Mouse (Mus musculus): ENCODE data around the gene Bbs10.

Gene Bbs10

GRCm38 (mm10) chr10:111298140-111299098 lies at the start of gene Bbs10:
Gene Bbs10, plus strand, starts transcription at chr10:111298679.
- DNase-seq (ENCODE audit: low read depth, low spot score) = peak; percentile 97

GRCm38 (mm10) chr10:111250192-111250591 lies 48.3 kb upstream of the Bbs10 start:
- DNase-seq (ENCODE audit: low read depth, low spot score) = no peak

GRCm38 (mm10) chr10:111251666-111252065 lies 46.8 kb upstream of the Bbs10 start:
- no peak for DNase-seq (ENCODE audit: low read depth, low spot score)

GRCm38 (mm10) chr10:111255228-111255627 lies 43.3 kb upstream of the Bbs10 start:
- no peak for DNase-seq (ENCODE audit: low read depth, low spot score)

GRCm38 (mm10) chr10:111256156-111256555 lies 42.3 kb upstream of the Bbs10 start:
- DNase-seq (ENCODE audit: low read depth, low spot score) = peak; percentile 68

GRCm38 (mm10) chr10:111257358-111257757 lies 41.1 kb upstream of the Bbs10 start:
- peak; percentile 84 for DNase-seq (ENCODE audit: low read depth, low spot score)

- DNase-seq (ENCODE audit: low read depth, low spot score) = no peak
These were observed 40.2 kb upstream of the Bbs10 start for GRCm38 (mm10) chr10:111258256-111258655.

- no peak for DNase-seq (ENCODE audit: low read depth, low spot score)
These were observed 26.8 kb upstream of the Bbs10 start for GRCm38 (mm10) chr10:111271687-111272086.

GRCm38 (mm10) chr10:111272905-111273304 lies 25.6 kb upstream of the Bbs10 start:
- DNase-seq (ENCODE audit: low read depth, low spot score) = no peak

- no peak for DNase-seq (ENCODE audit: low read depth, low spot score)
These were observed 24.9 kb upstream of the Bbs10 start for GRCm38 (mm10) chr10:111273463-111274088.

GRCm38 (mm10) chr10:111275822-111276221 lies 22.7 kb upstream of the Bbs10 start:
- DNase-seq (ENCODE audit: low read depth, low spot score) = no peak

GRCm38 (mm10) chr10:111297631-111298030 lies 848 bp upstream of the Bbs10 start:
- DNase-seq (ENCODE audit: low read depth, low spot score) = no peak

- DNase-seq (ENCODE audit: low read depth, low spot score) = peak; percentile 67
These were observed 1.1 kb downstream of the Bbs10 start for GRCm38 (mm10) chr10:111299591-111299990.

- no peak for DNase-seq (ENCODE audit: low read depth, low spot score)
These were observed 2.6 kb downstream of the Bbs10 start for GRCm38 (mm10) chr10:111301041-111301440.

- DNase-seq (ENCODE audit: low read depth, low spot score) = no peak
These were observed 4.0 kb downstream of the Bbs10 start for GRCm38 (mm10) chr10:111302486-111302885.

GRCm38 (mm10) chr10:111308850-111309501 lies 10.5 kb downstream of the Bbs10 start:
- no peak for DNase-seq (ENCODE audit: low read depth, low spot score)

- DNase-seq (ENCODE audit: low read depth, low spot score) = peak; percentile 12
These were observed 14.8 kb downstream of the Bbs10 start for GRCm38 (mm10) chr10:111313282-111313681.

- DNase-seq (ENCODE audit: low read depth, low spot score) = peak; percentile 78
These were observed 16.3 kb downstream of the Bbs10 start for GRCm38 (mm10) chr10:111314636-111315395.

GRCm38 (mm10) chr10:111315940-111316339 lies 17.5 kb downstream of the Bbs10 start:
- DNase-seq (ENCODE audit: low read depth, low spot score) = no peak

GRCm38 (mm10) chr10:111318021-111318420 lies 19.5 kb downstream of the Bbs10 start:
- no peak for DNase-seq (ENCODE audit: low read depth, low spot score)

GRCm38 (mm10) chr10:111318805-111319500 lies 20.5 kb downstream of the Bbs10 start:
- DNase-seq (ENCODE audit: low read depth, low spot score) = no peak
